ENCODE assay signal across 12 mouse cellular contexts in the genomic region with DNA sequence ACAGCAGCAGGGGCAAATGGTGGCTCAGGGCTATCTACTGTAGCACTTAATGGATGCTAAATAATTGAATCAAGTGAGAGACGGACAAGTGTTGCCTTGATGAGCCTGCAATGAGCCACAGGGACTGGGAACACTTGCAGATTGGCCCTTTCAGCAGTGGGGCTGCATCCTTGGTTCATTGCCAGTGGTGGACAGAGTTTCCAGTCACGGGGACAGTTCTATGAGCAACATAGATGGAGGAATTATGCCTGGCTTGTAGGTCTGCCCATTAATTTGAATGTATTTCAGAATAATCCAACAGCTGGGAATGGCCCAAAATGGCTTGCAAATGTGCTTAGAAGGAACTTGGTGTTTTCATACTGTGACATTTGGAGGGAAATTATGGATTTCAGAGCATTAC.
A peak's percentile ranks its signal among the peaks of the same experiment; 100 is the strongest.
DNase-seq lines count a peak whose midpoint lies in the region; ATAC-seq and TF ChIP-seq lines count a peak whose summit lies in the region.
"Had no signal": no experiment of that assay in that cellular context is flagged by ENCODE, and none has a peak within 500 bp of the region (broad histone marks: within the 10 kb centered on the region; RNA-seq: fewer than 3 reads in every experiment).

No protein-coding gene starts in this region.

- no peak for TF ChIP-seq CTCF in hindbrain, postnatal 0 days (IDR thresholded peaks at IDR 0.05; ENCODE audit: low read depth)
- TF ChIP-seq CTCF in stomach, postnatal 0 days (IDR thresholded peaks at IDR 0.05; ENCODE audit: low read depth): no peak

- H3K9ac ChIP-seq in hindbrain, postnatal 0 days (replicated peaks; ENCODE audit: low read length): no peak overlapping the region
- no peak overlapping the region for H3K9ac ChIP-seq in hindbrain, embryonic 14.5 days
- no peak overlapping the region for H3K9ac ChIP-seq in stomach, postnatal 0 days (ENCODE audit: low read length)
- H3K9ac ChIP-seq: neural tube, embryonic 12.5 days had no signal

- no peaks in the 10 kb centered on the region for H3K36me3 ChIP-seq in hindbrain, postnatal 0 days (ENCODE audit: insufficient read depth, low read length)
- H3K36me3 ChIP-seq in hindbrain, embryonic 14.5 days (replicated peaks; ENCODE audit: control insufficient read depth, insufficient read depth): no peaks in the 10 kb centered on the region
- H3K36me3 ChIP-seq in stomach, postnatal 0 days (ENCODE audit: control insufficient read depth, insufficient read depth, low read length): no peaks in the 10 kb centered on the region
- H3K36me3 ChIP-seq: neural tube, embryonic 12.5 days had no signal

- ATAC-seq in hindbrain, postnatal 0 days: 0 out of 2 replicates have a peak, but pooled peaks have one; percentile 12
- no peak for ATAC-seq in hindbrain, embryonic 14.5 days (ENCODE audit: low FRiP score)
- ATAC-seq in stomach, postnatal 0 days (ENCODE audit: low FRiP score, low TSS enrichment): no peak

- peaks cover 4% of the 10 kb centered on the region; the same call in 1 of the 2 replicates for H3K4me1 ChIP-seq in hindbrain, postnatal 0 days (ENCODE audit: insufficient read depth, low read length)
- 0 out of 2 replicates have a peak, but pooled peaks cover 4% of the 10 kb centered on the region for H3K4me1 ChIP-seq in hindbrain, embryonic 14.5 days (replicated peaks; ENCODE audit: control insufficient read depth, insufficient read depth, low read length)
- H3K4me1 ChIP-seq in stomach, postnatal 0 days (replicated peaks; ENCODE audit: control insufficient read depth, insufficient read depth): no peaks in the 10 kb centered on the region
- H3K4me1 ChIP-seq: neural tube, embryonic 12.5 days had no signal

- H3K27ac ChIP-seq in hindbrain, postnatal 0 days: no peak overlapping the region
- H3K27ac ChIP-seq in hindbrain, embryonic 14.5 days: no peak overlapping the region
- H3K27ac ChIP-seq in stomach, postnatal 0 days (replicated peaks): no peak overlapping the region
- H3K27ac ChIP-seq: neural tube, embryonic 12.5 days had no signal

- no peak for TF ChIP-seq EP300 in stomach, postnatal 0 days (optimal IDR thresholded peaks at IDR 0.05)

- no peak overlapping the region for H3K4me2 ChIP-seq in hindbrain, postnatal 0 days (ENCODE audit: low read depth, low read length)
- H3K4me2 ChIP-seq in hindbrain, embryonic 14.5 days (replicated peaks): no peak overlapping the region
- no peak overlapping the region for H3K4me2 ChIP-seq in stomach, postnatal 0 days (replicated peaks; ENCODE audit: low read depth)
- H3K4me2 ChIP-seq: neural tube, embryonic 12.5 days had no signal

- 32% methylated on average over 2 of the region's 2 CpGs for WGBS in hindbrain, postnatal 0 days
- WGBS in hindbrain, embryonic 14.5 days: 54% methylated on average over 2 of the region's 2 CpGs
- WGBS in stomach, postnatal 0 days: 58% methylated on average over 2 of the region's 2 CpGs

- no peak overlapping the region for H3K4me3 ChIP-seq in hindbrain, postnatal 0 days (ENCODE audit: low read length)
- no peak overlapping the region for H3K4me3 ChIP-seq in hindbrain, embryonic 14.5 days (replicated peaks; ENCODE audit: low read length)
- H3K4me3 ChIP-seq in stomach, postnatal 0 days (ENCODE audit: low read depth, low read length): no peak overlapping the region
- H3K4me3 ChIP-seq: neural tube, embryonic 12.5 days had no signal

- DNase-seq in adrenal gland, adult (ENCODE audit: inconsistent age in 2 of 2, low spot score in 1 of 2): peak; percentile 26 to 47
- no peak for DNase-seq in adrenal gland, adult 18-20 months (ENCODE audit: low spot score in 2 of 2)
- DNase-seq in hindbrain, postnatal 0 days (ENCODE audit: low spot score): peak; percentile 53
- no peak for DNase-seq in hindbrain, embryonic 14.5 days (ENCODE audit: low spot score)
- DNase-seq in right cerebral cortex, adult 18-20 months: peak; percentile 26
- no peak for DNase-seq in right cerebral cortex, postnatal 36 days (ENCODE audit: low spot score in 2 of 2)
- DNase-seq in stomach, postnatal 0 days (ENCODE audit: low spot score): no peak
- DNase-seq in embryo, embryonic 11 days: no peak
- DNase-seq: kidney, adult 2 months; liver; thymus, postnatal 36 days had no signal

- no peaks in the 10 kb centered on the region for H3K9me3 ChIP-seq in hindbrain, postnatal 0 days (ENCODE audit: low read length)
- no peaks in the 10 kb centered on the region for H3K9me3 ChIP-seq in hindbrain, embryonic 14.5 days (ENCODE audit: control insufficient read depth, low read length)
- no peaks in the 10 kb centered on the region for H3K9me3 ChIP-seq in stomach, postnatal 0 days (ENCODE audit: control insufficient read depth, low read length)
- H3K9me3 ChIP-seq: neural tube, embryonic 12.5 days had no signal

- no peaks in the 10 kb centered on the region for H3K27me3 ChIP-seq in hindbrain, postnatal 0 days (ENCODE audit: insufficient read depth, low read length)
- no peaks in the 10 kb centered on the region for H3K27me3 ChIP-seq in hindbrain, embryonic 14.5 days (ENCODE audit: control insufficient read depth, insufficient read depth, low read length)
- no peaks in the 10 kb centered on the region for H3K27me3 ChIP-seq in stomach, postnatal 0 days (ENCODE audit: control insufficient read depth, insufficient read depth, low read length)
- H3K27me3 ChIP-seq: neural tube, embryonic 12.5 days had no signal

Comparison
In these comparisons a context has a peak if more than half of its experiments do, and no peak if none do; other contexts are left out.
1. DNase-seq: peak in adrenal gland, adult (2 of 2), hindbrain, postnatal 0 days (single experiment) and right cerebral cortex, adult 18-20 months (single experiment); none in adrenal gland, adult 18-20 months (0 of 2), hindbrain, embryonic 14.5 days (single experiment), right cerebral cortex, postnatal 36 days (0 of 2), stomach, postnatal 0 days (single experiment) and embryo, embryonic 11 days (single experiment).